Mouse (Mus musculus): ENCODE data around the gene Isy1.

Gene Isy1

GRCm38 (mm10) chr6:87838551-87839197 is at the start of gene Isy1:
Isy1 (minus strand) TSS chr6:87838798.
- in situ Hi-C loops (cut with MboI, MseI), result no loop called here

GRCm38 (mm10) chr6:87887594-87888233 is 49.1 kb upstream of the Isy1 start, which contains the start of gene Copg1:
Copg1 (plus strand) TSS chr6:87887814.
- in situ Hi-C loops (cut with MboI, MseI), result no loop called here

GRCm38 (mm10) chr6:87886721-87887120 is 48.1 kb upstream of the Isy1 start:
- in situ Hi-C loops (cut with MboI, MseI), result no loop called here

- in situ Hi-C loops (cut with MboI, MseI), result no loop called here
Measured at GRCm38 (mm10) chr6:87882816-87883215, 44.2 kb upstream of the Isy1 start.

- in situ Hi-C loops (cut with MboI, MseI), result no loop called here
Measured at GRCm38 (mm10) chr6:87882221-87882620, 43.6 kb upstream of the Isy1 start.

- in situ Hi-C loops (cut with MboI, MseI), result no loop called here
Measured at GRCm38 (mm10) chr6:87879628-87880027, 41.0 kb upstream of the Isy1 start.

- in situ Hi-C loops (cut with MboI, MseI), result no loop called here
Measured at GRCm38 (mm10) chr6:87879010-87879409, 40.4 kb upstream of the Isy1 start.

GRCm38 (mm10) chr6:87876068-87876643 is 37.6 kb upstream of the Isy1 start:
- in situ Hi-C loops (cut with MboI, MseI), result no loop called here

- in situ Hi-C loops (cut with MboI, MseI), result no loop called here
Measured at GRCm38 (mm10) chr6:87875562-87875961, 37.0 kb upstream of the Isy1 start.

GRCm38 (mm10) chr6:87875083-87875482 is 36.5 kb upstream of the Isy1 start:
- in situ Hi-C loops (cut with MboI, MseI), result no loop called here

GRCm38 (mm10) chr6:87873963-87874362 is 35.4 kb upstream of the Isy1 start:
- in situ Hi-C loops (cut with MboI, MseI), result no loop called here

- in situ Hi-C loops (cut with MboI, MseI), result no loop called here
Measured at GRCm38 (mm10) chr6:87873104-87873503, 34.5 kb upstream of the Isy1 start.

- in situ Hi-C loops (cut with MboI, MseI), result no loop called here
Measured at GRCm38 (mm10) chr6:87871240-87871639, 32.6 kb upstream of the Isy1 start.

- in situ Hi-C loops (cut with MboI, MseI), result no loop called here
Measured at GRCm38 (mm10) chr6:87870440-87870839, 31.8 kb upstream of the Isy1 start.

GRCm38 (mm10) chr6:87868871-87869506 is 30.4 kb upstream of the Isy1 start:
- in situ Hi-C loops (cut with MboI, MseI), result no loop called here

- in situ Hi-C loops (cut with MboI, MseI), result no loop called here
Measured at GRCm38 (mm10) chr6:87867256-87867655, 28.7 kb upstream of the Isy1 start.

GRCm38 (mm10) chr6:87866211-87866610 is 27.6 kb upstream of the Isy1 start:
- in situ Hi-C loops (cut with MboI, MseI), result no loop called here

- in situ Hi-C loops (cut with MboI, MseI), result no loop called here
Measured at GRCm38 (mm10) chr6:87857071-87857470, 18.5 kb upstream of the Isy1 start.

- in situ Hi-C loops (cut with MboI, MseI), result no loop called here
Measured at GRCm38 (mm10) chr6:87853446-87853845, 14.8 kb upstream of the Isy1 start.

- in situ Hi-C loops (cut with MboI, MseI), result no loop called here
Measured at GRCm38 (mm10) chr6:87851871-87852270, 13.3 kb upstream of the Isy1 start.

GRCm38 (mm10) chr6:87850900-87851614 is 12.5 kb upstream of the Isy1 start, which contains the start of gene Cnbp:
Cnbp (minus strand) TSS chr6:87851106.
- in situ Hi-C loops (cut with MboI, MseI), result no loop called here

Measured in T-helper 17 cell (primary cell).